8 mouse cellular contexts compared by ENCODE assay signal in genomic region chr11:26073638-26074294, GRCm38 (mm10).
DNase-seq lines count a peak whose midpoint lies in the region; ATAC-seq lines count a peak whose summit lies in the region.

No protein-coding gene starts in this region.

- WGBS in lung, embryonic 15.5 days = 49% methylated on average over 8 of the region's 8 CpGs

- no peak overlapping the region for H3K9ac ChIP-seq in lung, embryonic 15.5 days

- no peak overlapping the region for H3K27ac ChIP-seq in lung, embryonic 15.5 days

- peak; percentile 12 for DNase-seq in thymus, postnatal 4 days
- no peak for DNase-seq in thymus, postnatal 14 days
- DNase-seq in embryo, embryonic 10.5 days (ENCODE audit: low spot score) = peak; percentile 81
- peak; percentile 16 to 40 for DNase-seq in heart, postnatal 14 days
- DNase-seq in kidney, postnatal 4 days = peak; percentile 59 to 66
- DNase-seq in right cerebral cortex, adult 2 months (ENCODE audit: low spot score in 2 of 2) = peak; percentile 79 to 81
- no peak for DNase-seq in urinary bladder, adult 2 months (ENCODE audit: low spot score)

- H3K4me3 ChIP-seq in lung, embryonic 15.5 days = no peak overlapping the region

- H3K4me2 ChIP-seq in lung, embryonic 15.5 days = no peak overlapping the region

- intact Hi-C loops in heart, postnatal 14 days (cut with DNase I) = no loop called here

- H3K4me1 ChIP-seq in lung, embryonic 15.5 days = no peaks in the 10 kb centered on the region

- no peaks in the 10 kb centered on the region for H3K9me3 ChIP-seq in lung, embryonic 15.5 days

- peak; percentile 72; the same call in 1 of the 2 replicates for ATAC-seq in lung, embryonic 15.5 days (ENCODE audit: borderline replicate concordance, extremely low read depth, low FRiP score, low TSS enrichment)

- H3K36me3 ChIP-seq in lung, embryonic 15.5 days = no peaks in the 10 kb centered on the region

- no peaks in the 10 kb centered on the region for H3K27me3 ChIP-seq in lung, embryonic 15.5 days

Comparison
In these comparisons a context has a peak if more than half of its experiments do, and no peak if none do; other contexts are left out.
1. DNase-seq: peak in thymus, postnatal 4 days (single experiment), embryo, embryonic 10.5 days (single experiment), heart, postnatal 14 days (2 of 2), kidney, postnatal 4 days (2 of 2) and right cerebral cortex, adult 2 months (2 of 2); none in thymus, postnatal 14 days (single experiment) and urinary bladder, adult 2 months (single experiment).